Mouse (Mus musculus): ENCODE data around the gene Mthfsd. TPM values are rescaled to one million over a fixed set of nuclear protein-coding genes. Genes with fewer than 3 reads are reported as not detected.

Mthfsd gene
- polyA plus RNA-seq, 1 experiment from 2014 or later: 13.7 TPM

GRCm38 (mm10) chr8:121118634-121119420, 10.6 kb upstream of the Mthfsd start:
- Histone ChIP-seq H3K27ac (ENCODE audit: low read depth) (no peak overlapping the region), H3K4me3 (ENCODE audit: low read depth, low read length) (no peak overlapping the region), H3K36me3 (replicated peaks; ENCODE audit: insufficient read depth, low read length) (no peaks in the 10 kb centered on the region), H3K4me2 (ENCODE audit: low read depth, low read length) (no peak overlapping the region), H3K9ac (replicated peaks) (no peak overlapping the region), H3K4me1 (ENCODE audit: insufficient read depth) (peaks cover 3% of the 10 kb centered on the region; the same call in 1 of the 2 replicates), H3K27me3 (ENCODE audit: insufficient read depth, low read length) (peaks cover 99% of the 10 kb centered on the region), H3K9me3 (ENCODE audit: low read length) (no peaks in the 10 kb centered on the region)
- TF ChIP-seq EP300 (IDR thresholded peaks at IDR 0.05; ENCODE audit: low read depth) (no peak), CTCF (IDR thresholded peaks at IDR 0.05; ENCODE audit: low read depth) (no peak)
- DNase-seq: no peak
- 8% methylated on average over 18 of the region's 18 CpGs for WGBS (ENCODE audit: insufficient replicate concordance)
- no peak for ATAC-seq

- DNase-seq (no peak), ATAC-seq (no peak)
- Histone ChIP-seq H3K9ac (replicated peaks) (no peak overlapping the region), H3K36me3 (replicated peaks; ENCODE audit: insufficient read depth, low read length) (no peaks in the 10 kb centered on the region), H3K4me3 (ENCODE audit: low read depth, low read length) (no peak overlapping the region), H3K4me1 (ENCODE audit: insufficient read depth) (peaks cover 6% of the 10 kb centered on the region; the same call in 1 of the 2 replicates), H3K27ac (ENCODE audit: low read depth) (no peak overlapping the region), H3K27me3 (ENCODE audit: insufficient read depth, low read length) (peaks cover 95% of the 10 kb centered on the region), H3K9me3 (ENCODE audit: low read length) (no peaks in the 10 kb centered on the region), H3K4me2 (ENCODE audit: low read depth, low read length) (no peak overlapping the region)
- 3% methylated on average over 28 of the region's 28 CpGs for WGBS (ENCODE audit: insufficient replicate concordance)
- TF ChIP-seq EP300 (IDR thresholded peaks at IDR 0.05; ENCODE audit: low read depth) (no peak), CTCF (IDR thresholded peaks at IDR 0.05; ENCODE audit: low read depth) (no peak)
These were observed 9.7 kb upstream of the Mthfsd start for GRCm38 (mm10) chr8:121117906-121118305.

GRCm38 (mm10) chr8:121117186-121117651, 9.0 kb upstream of the Mthfsd start:
- whole genome bisulfite sequencing (ENCODE audit: insufficient replicate concordance): 5% methylated on average over 50 of the region's 62 CpGs
- Histone ChIP-seq H3K9ac (replicated peaks) (no peak overlapping the region), H3K27ac (ENCODE audit: low read depth) (no peak overlapping the region), H3K4me3 (ENCODE audit: low read depth, low read length) (peak overlapping the region; percentile 50; the same call in 1 of the 2 replicates), H3K27me3 (ENCODE audit: insufficient read depth, low read length) (peaks cover 88% of the 10 kb centered on the region), H3K4me1 (ENCODE audit: insufficient read depth) (peaks cover 6% of the 10 kb centered on the region; the same call in 1 of the 2 replicates), H3K4me2 (ENCODE audit: low read depth, low read length) (peak overlapping the region; percentile 16; the same call in 1 of the 2 replicates), H3K36me3 (replicated peaks; ENCODE audit: insufficient read depth, low read length) (no peaks in the 10 kb centered on the region), H3K9me3 (ENCODE audit: low read length) (no peaks in the 10 kb centered on the region)
- no peak for ATAC-seq
- DNase-seq: no peak
- TF ChIP-seq EP300 (IDR thresholded peaks at IDR 0.05; ENCODE audit: low read depth): no peak

- H3K27me3 ChIP-seq (ENCODE audit: insufficient read depth, low read length): peaks cover 82% of the 10 kb centered on the region
- H3K4me2 ChIP-seq (ENCODE audit: low read depth, low read length): peak overlapping the region; percentile 76
- ATAC-seq: 0 out of 2 replicates have a peak, but pooled peaks have one; percentile 17
- no peaks in the 10 kb centered on the region for H3K9me3 ChIP-seq (ENCODE audit: low read length)
- peaks cover 6% of the 10 kb centered on the region; the same call in 1 of the 2 replicates for H3K4me1 ChIP-seq (ENCODE audit: insufficient read depth)
- WGBS (ENCODE audit: insufficient replicate concordance): 1% methylated on average over 53 of the region's 55 CpGs
- peak overlapping the region; percentile 50 for H3K4me3 ChIP-seq (ENCODE audit: low read depth, low read length)
- no peak overlapping the region for H3K27ac ChIP-seq (ENCODE audit: low read depth)
- DNase-seq: no peak
- TF ChIP-seq CTCF (IDR thresholded peaks at IDR 0.05; ENCODE audit: low read depth) (no peak), EP300 (IDR thresholded peaks at IDR 0.05; ENCODE audit: low read depth) (no peak)
- H3K9ac ChIP-seq (replicated peaks): no peak overlapping the region
- no peaks in the 10 kb centered on the region for H3K36me3 ChIP-seq (replicated peaks; ENCODE audit: insufficient read depth, low read length)
These were observed 8.5 kb upstream of the Mthfsd start for GRCm38 (mm10) chr8:121116591-121117185.

- H3K4me1 ChIP-seq (ENCODE audit: insufficient read depth): peaks cover 6% of the 10 kb centered on the region; the same call in 1 of the 2 replicates
- H3K27ac ChIP-seq (ENCODE audit: low read depth): no peak within 1 kb of the TSS
- peaks cover 75% of the 10 kb centered on the region for H3K27me3 ChIP-seq (ENCODE audit: insufficient read depth, low read length)
- H3K4me2 ChIP-seq (ENCODE audit: low read depth, low read length): peak within 1 kb of the TSS; percentile 76
- H3K36me3 ChIP-seq (replicated peaks; ENCODE audit: insufficient read depth, low read length): no peaks in the 10 kb centered on the region
- H3K9ac ChIP-seq (replicated peaks): no peak within 1 kb of the TSS
- no peaks in the 10 kb centered on the region for H3K9me3 ChIP-seq (ENCODE audit: low read length)
- ATAC-seq (peak; percentile 68), DNase-seq (peak; percentile 68)
- TF ChIP-seq CTCF (IDR thresholded peaks at IDR 0.05; ENCODE audit: low read depth) (no peak), EP300 (IDR thresholded peaks at IDR 0.05; ENCODE audit: low read depth) (no peak)
- WGBS (ENCODE audit: insufficient replicate concordance): under 1% methylated on average over 25 of the region's 25 CpGs
- H3K4me3 ChIP-seq (ENCODE audit: low read depth, low read length): peak within 1 kb of the TSS; percentile 50
These were observed 7.8 kb upstream of the Mthfsd start, which contains the start of gene Foxc2 for GRCm38 (mm10) chr8:121115948-121116347. Foxc2 (plus strand) TSS chr8:121116171.

- Histone ChIP-seq H3K27ac (ENCODE audit: low read depth) (no peak overlapping the region), H3K9me3 (ENCODE audit: low read length) (no peaks in the 10 kb centered on the region), H3K27me3 (ENCODE audit: insufficient read depth, low read length) (peaks cover 67% of the 10 kb centered on the region), H3K9ac (replicated peaks) (no peak overlapping the region), H3K36me3 (replicated peaks; ENCODE audit: insufficient read depth, low read length) (no peaks in the 10 kb centered on the region), H3K4me1 (ENCODE audit: insufficient read depth) (peaks cover 6% of the 10 kb centered on the region; the same call in 1 of the 2 replicates), H3K4me2 (ENCODE audit: low read depth, low read length) (no peak overlapping the region), H3K4me3 (ENCODE audit: low read depth, low read length) (no peak overlapping the region)
- ATAC-seq (no peak), DNase-seq (no peak)
- TF ChIP-seq CTCF (IDR thresholded peaks at IDR 0.05; ENCODE audit: low read depth) (no peak), EP300 (IDR thresholded peaks at IDR 0.05; ENCODE audit: low read depth) (no peak)
- WGBS (ENCODE audit: insufficient replicate concordance): 1% methylated on average over 25 of the region's 25 CpGs
These were observed 6.9 kb upstream of the Mthfsd start for GRCm38 (mm10) chr8:121115136-121115535.

All from liver, postnatal 0 days (tissue).